Mouse (Mus musculus) limb, embryonic 14.5 days (tissue): ENCODE results near the gene Supt16. TPM values are rescaled to one million over a fixed set of nuclear protein-coding genes. Genes with fewer than 3 reads are reported as not detected.

Experiments used
- ATAC-seq: fragments of 200-750 bp; cut with Nextera tagmentation; 2 replicates; pipeline ENCODE4 v1.8.0; 2017; ENCODE audit warnings: low read depth, moderate number of reproducible peaks, moderate TSS enrichment; ENCODE audit not compliant: low FRiP score
- DNase-seq: peaks from one replicate; pipeline ENCODE4 v3.0.0-alpha.2; 2015; ENCODE audit warnings: low spot score
- H3K27ac ChIP-seq: fragments of 300-500 bp; sonication (generic); replicated peaks from 2 replicates; pipeline ENCODE4 v1.5.1; 2014; ENCODE audit warnings: low read depth, mild to moderate bottlenecking, low read length, moderate library complexity, mixed read lengths
- H3K27me3 ChIP-seq: fragments of 300-500 bp; sonication (generic); 2 replicates; pipeline ENCODE4 v1.6.1; 2014; ENCODE audit warnings: low read length, mixed read lengths; ENCODE audit not compliant: control insufficient read depth, insufficient read depth
- H3K36me3 ChIP-seq: fragments of 300-500 bp; sonication (generic); 2 replicates; pipeline ENCODE4 v1.6.1; 2014; ENCODE audit warnings: mild to moderate bottlenecking, low read length, moderate library complexity, mixed read lengths; ENCODE audit not compliant: control insufficient read depth, insufficient read depth
- H3K4me1 ChIP-seq: fragments of 300-500 bp; sonication (generic); 2 replicates; pipeline ENCODE4 v1.6.1; 2014; ENCODE audit warnings: antibody characterized with exemption, low read length, mixed read lengths; ENCODE audit not compliant: control insufficient read depth, insufficient read depth
- H3K4me2 ChIP-seq: fragments of 300-500 bp; sonication (generic); replicated peaks from 2 replicates; pipeline ENCODE4 v1.6.1; 2014; ENCODE audit warnings: low read depth, mild to moderate bottlenecking, low read length, moderate library complexity; ENCODE audit not compliant: severe bottlenecking
- H3K4me3 ChIP-seq: fragments of 300-500 bp; sonication (generic); replicated peaks from 2 replicates; pipeline ENCODE4 v1.5.1; 2014; ENCODE audit warnings: low read length
- H3K9ac ChIP-seq: fragments of 300-500 bp; sonication (generic); 2 replicates; pipeline ENCODE4 v1.6.1; 2014; ENCODE audit warnings: mild to moderate bottlenecking, low read depth, low read length, moderate library complexity; ENCODE audit not compliant: severe bottlenecking
- H3K9me3 ChIP-seq: fragments of 300-500 bp; sonication (generic); 2 replicates; pipeline ENCODE4 v1.6.1; 2016; ENCODE audit warnings: low read length; ENCODE audit not compliant: control insufficient read depth
- POLR2A ChIP-seq: fragments of 200-500 bp; IDR thresholded peaks from 2 replicates; pipeline ENCODE4 v1.8.0; 2012; ENCODE audit warnings: inconsistent platforms, mild to moderate bottlenecking, moderate library complexity, borderline replicate concordance; ENCODE audit not compliant: insufficient read depth, insufficient read length; ENCODE audit errors: extremely low read depth
- WGBS: fragments of 180-500 bp; shearing (Covaris S2); extraction: QIAGEN DNeasy Blood & Tissue Kit; methylation state at CpG from one replicate; pipeline ENCODE4 v1.1.7; 2014; 5-methylcytosine and 5-hydroxymethylcytosine counted together
- polyA plus RNA-seq, 2 experiments: library from polyadenylated mRNA; depleted of rRNA in 1 of 2; stranded (reverse) in 1 of 2; unstranded in 1 of 2; fragments of >200 nt; fragmentation: Nextera tagmentation in 1 of 2; extraction: Ambion mirVana in 1 of 2; gene quantifications; 2 replicates each; pipeline versions ENCODE4 v1.2.1 to v1.2.3; 2012 to 2014

Supt16 gene
- polyA plus RNA-seq (2012; rRNA removed) (34.5 and 41.5 TPM in 2 replicates), polyA plus RNA-seq (2014; fragmentation: Nextera tagmentation; extraction: Ambion mirVana) (56.0 and 58.7 TPM in 2 replicates)

DNA sequence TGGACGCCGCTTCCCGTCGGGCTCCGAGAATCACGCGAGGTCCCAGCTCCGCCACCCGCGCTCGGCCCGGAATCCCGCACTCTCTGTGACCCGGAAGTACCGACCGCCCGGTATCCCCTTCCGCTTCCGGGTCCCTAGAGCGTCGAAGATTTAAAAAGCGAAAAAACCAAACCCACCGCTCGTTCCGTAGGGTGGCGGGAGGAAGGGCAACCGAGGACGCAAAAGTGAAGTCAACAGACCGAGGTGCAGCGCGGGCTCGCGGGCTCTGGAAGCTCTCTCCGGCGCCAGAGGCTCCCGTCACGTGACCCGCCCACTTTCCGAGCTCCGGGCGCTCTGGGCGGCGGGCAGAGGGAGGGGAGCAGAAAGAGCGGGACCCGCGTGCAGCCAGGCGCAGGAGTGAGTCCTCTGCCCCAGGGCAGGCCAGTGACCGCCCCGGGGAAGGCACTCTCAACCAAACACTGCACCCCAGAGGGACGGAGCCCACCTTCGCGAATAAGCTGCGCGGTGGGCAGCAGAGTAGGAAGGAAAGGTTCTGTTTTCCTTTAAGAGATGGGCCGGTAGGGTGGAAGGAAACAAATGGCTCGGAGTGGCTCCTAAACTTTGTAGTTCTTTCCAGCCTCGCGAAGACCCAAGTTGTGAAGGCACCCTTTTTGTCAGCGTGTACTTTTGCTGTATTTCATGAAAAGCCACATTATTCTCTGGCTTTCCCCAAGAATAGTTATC is at the start of gene Supt16:
Gene Supt16, minus strand, starts transcription at position 261 of the 723 bp plus-strand sequence.
- H3K27ac ChIP-seq = peak within 1 kb of the TSS; percentile 97
- no peaks in the 10 kb centered on the region for H3K27me3 ChIP-seq
- TF ChIP-seq POLR2A = 0 out of 2 replicates have a peak, but pooled peaks have one; percentile 54
- ATAC-seq = peak; percentile 94
- under 1% methylated on average over 59 of the region's 59 CpGs for WGBS
- H3K4me1 ChIP-seq = peaks cover 17% of the 10 kb centered on the region; the same call in 1 of the 2 replicates
- H3K4me3 ChIP-seq = peak within 1 kb of the TSS; percentile 98
- H3K36me3 ChIP-seq = peaks cover 47% of the 10 kb centered on the region
- DNase-seq = peak; percentile 87
- peak within 1 kb of the TSS; percentile 99 for H3K9ac ChIP-seq
- peak within 1 kb of the TSS; percentile 68 for H3K4me2 ChIP-seq
- H3K9me3 ChIP-seq = no peaks in the 10 kb centered on the region

DNA sequence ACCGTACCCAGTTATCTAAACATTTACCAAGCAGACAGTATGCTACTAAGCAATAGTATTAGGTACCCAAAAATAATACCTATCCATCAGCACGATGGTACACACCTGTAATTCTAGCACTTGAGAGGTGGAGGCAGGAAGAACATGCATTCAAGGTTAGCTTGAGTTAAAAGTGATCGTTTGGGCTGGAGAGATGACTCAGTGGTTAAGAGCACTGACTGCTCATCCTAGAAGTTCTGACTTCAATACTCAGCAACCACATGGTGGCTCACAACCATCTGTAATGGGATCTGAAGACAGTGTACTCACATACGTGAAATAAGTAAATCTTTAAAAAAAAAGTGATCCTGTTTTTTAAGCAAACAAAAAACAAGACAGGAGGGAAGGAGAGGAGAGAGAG is 48.9 kb upstream of the Supt16 start:
- H3K9me3 ChIP-seq = no peaks in the 10 kb centered on the region
- no peaks in the 10 kb centered on the region for H3K36me3 ChIP-seq
- no peak for ATAC-seq
- H3K27me3 ChIP-seq = no peaks in the 10 kb centered on the region
- no peak overlapping the region for H3K9ac ChIP-seq
- no peaks in the 10 kb centered on the region; the same call in 1 of the 2 replicates for H3K4me1 ChIP-seq
- no peak for TF ChIP-seq POLR2A
- H3K27ac ChIP-seq = no peak overlapping the region
- DNase-seq = no peak
- H3K4me2 ChIP-seq = no peak overlapping the region
- H3K4me3 ChIP-seq = no peak overlapping the region
- WGBS = 82% methylated on average over 4 of the region's 4 CpGs

DNA sequence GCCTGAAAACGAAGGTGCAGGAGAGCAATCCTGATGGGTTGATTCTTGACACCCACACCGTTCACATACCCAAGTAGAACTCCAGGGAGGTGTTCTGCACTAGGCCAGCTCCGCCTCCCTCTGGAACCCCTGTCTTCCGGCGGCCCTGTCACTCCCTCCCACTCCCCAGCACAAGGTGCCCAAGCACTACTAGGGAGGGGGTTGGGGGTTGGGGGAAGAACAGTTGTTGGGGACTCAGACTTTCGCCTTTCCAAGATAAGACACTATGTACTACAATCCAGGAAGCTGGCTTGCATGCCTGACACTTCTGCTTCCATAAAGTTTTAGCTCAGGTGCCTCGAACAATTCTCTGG is 47.5 kb upstream of the Supt16 start:
- H3K27ac ChIP-seq = peak overlapping the region; percentile 75
- TF ChIP-seq POLR2A = no peak
- ATAC-seq = peak; percentile 79

DNA sequence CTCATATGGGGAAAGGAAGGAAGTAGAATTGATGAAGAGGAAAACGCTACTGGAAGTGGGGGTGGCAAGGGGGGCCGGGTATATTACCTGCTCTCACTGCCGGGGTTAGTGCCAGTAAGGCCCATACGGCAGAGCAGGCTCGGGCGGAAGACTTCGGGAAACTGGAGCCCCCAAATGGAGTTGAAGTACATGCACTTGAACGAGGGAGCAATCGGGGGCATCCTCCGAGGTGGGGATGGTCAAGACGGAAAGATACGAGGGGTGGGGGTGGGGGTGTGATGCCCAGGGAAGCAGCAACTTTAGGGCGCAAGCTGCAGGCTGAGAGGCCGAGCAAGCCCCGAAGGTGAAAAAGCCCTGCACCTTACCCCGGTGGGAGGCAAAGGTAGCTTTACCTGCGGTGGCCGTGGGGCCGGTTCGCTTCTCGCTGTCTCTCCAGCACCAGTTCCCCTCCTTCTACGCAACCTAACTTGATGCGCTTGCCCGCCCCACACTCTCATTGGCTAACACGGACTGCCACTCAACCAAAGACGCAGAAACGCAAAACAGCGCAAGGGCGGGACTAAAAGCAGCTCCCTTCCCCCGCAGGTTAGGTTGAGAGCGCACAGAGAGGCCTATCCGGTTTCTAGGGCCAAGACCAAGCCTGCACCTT is 46.9 kb upstream of the Supt16 start:
- Histone ChIP-seq H3K9me3 (no peaks in the 10 kb centered on the region), H3K9ac (peak overlapping the region; percentile 79), H3K36me3 (no peaks in the 10 kb centered on the region), H3K27ac (peak overlapping the region; percentile 75), H3K4me1 (no peaks in the 10 kb centered on the region; the same call in 1 of the 2 replicates), H3K4me2 (peak overlapping the region; percentile 78), H3K27me3 (no peaks in the 10 kb centered on the region), H3K4me3 (peak overlapping the region; percentile 76)
- DNase-seq (peak; percentile 98), ATAC-seq (peak; percentile 99)
- no peak for TF ChIP-seq POLR2A
- under 1% methylated on average over 32 of the region's 32 CpGs for WGBS

More for the DNA sequence above, 47.5 kb upstream of the Supt16 start:
- Histone ChIP-seq H3K4me2 (peak overlapping the region; percentile 78), H3K4me1 (no peaks in the 10 kb centered on the region; the same call in 1 of the 2 replicates), H3K27me3 (no peaks in the 10 kb centered on the region), H3K4me3 (peak overlapping the region; percentile 76), H3K9ac (peak overlapping the region; percentile 79), H3K36me3 (no peaks in the 10 kb centered on the region), H3K9me3 (no peaks in the 10 kb centered on the region)
- 16% methylated on average over 7 of the region's 7 CpGs for WGBS
- DNase-seq = no peak

DNA sequence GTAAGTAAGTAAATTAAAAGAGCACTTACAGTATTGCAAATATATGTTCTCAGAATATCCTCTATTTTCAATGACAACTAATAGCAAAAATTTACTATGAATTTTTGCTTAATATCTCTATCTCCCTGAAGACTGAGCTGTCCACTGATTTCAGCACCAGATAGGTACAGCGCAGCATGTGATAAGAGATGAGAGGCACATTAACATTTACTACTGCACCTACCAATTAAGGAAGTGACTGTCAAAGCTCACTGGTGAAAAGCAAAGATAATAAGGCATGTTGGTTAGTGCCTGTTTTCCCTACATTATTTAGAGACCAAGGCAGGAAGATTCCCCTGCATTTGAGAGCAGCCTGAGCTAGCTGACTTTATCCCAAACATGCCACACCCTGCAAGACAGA is 39.0 kb upstream of the Supt16 start:
- H3K4me3 ChIP-seq = no peak overlapping the region
- H3K9ac ChIP-seq = no peak overlapping the region
- no peak overlapping the region for H3K27ac ChIP-seq
- ATAC-seq = no peak
- no peak for DNase-seq
- WGBS = 97% methylated on average over 1 of the region's 1 CpGs
- no peak for TF ChIP-seq POLR2A
- H3K9me3 ChIP-seq = no peaks in the 10 kb centered on the region
- no peaks in the 10 kb centered on the region for H3K4me1 ChIP-seq
- no peaks in the 10 kb centered on the region for H3K27me3 ChIP-seq
- H3K36me3 ChIP-seq = peaks cover 61% of the 10 kb centered on the region
- no peak overlapping the region for H3K4me2 ChIP-seq
